Mouse (Mus musculus) cerebellum, adult (tissue): ENCODE measurements at regions not wholly inside any gene's neighbourhood (a gene's known extent, or its start where the extent isn't known, plus 50 kb on each side); places are given as distances from the start of the nearest gene placed in this dataset.

Experiments used
- ATAC-seq: cut with Nextera tagmentation; 2 replicates; pipeline ENCODE4 v1.9.2; 2017; ENCODE audit warnings: mild to moderate bottlenecking, moderate library complexity, mixed read lengths; ENCODE audit not compliant: insufficient number of reproducible peaks, low FRiP score, low TSS enrichment

GRCm38 (mm10) chr11:89247991-89248390 is 54.1 kb downstream of the Nog start:
- no peak for ATAC-seq

- ATAC-seq, result no peak
These were observed 58.8 kb downstream of the Nog start for GRCm38 (mm10) chr11:89243370-89243769.

GRCm38 (mm10) chr11:89242130-89242529 is 60.0 kb downstream of the Nog start:
- ATAC-seq, result no peak

GRCm38 (mm10) chr11:89239891-89240290 is 62.2 kb downstream of the Nog start:
- ATAC-seq, result no peak

GRCm38 (mm10) chr11:89236904-89237303 is 65.2 kb downstream of the Nog start:
- no peak for ATAC-seq

GRCm38 (mm10) chr11:89232884-89233480 is 69.2 kb downstream of the Nog start:
- ATAC-seq, result no peak

- ATAC-seq, result no peak
These were observed 72.4 kb downstream of the Nog start for GRCm38 (mm10) chr11:89229726-89230125.

GRCm38 (mm10) chr11:89213204-89213603 is 88.9 kb downstream of the Nog start:
- ATAC-seq, result no peak

- no peak for ATAC-seq
These were observed 92.6 kb downstream of the Nog start for GRCm38 (mm10) chr11:89209531-89209950.

- no peak for ATAC-seq
These were observed 93.1 kb downstream of the Nog start for GRCm38 (mm10) chr11:89209072-89209471.

GRCm38 (mm10) chr11:89206788-89207187 is 95.3 kb downstream of the Nog start:
- no peak for ATAC-seq

GRCm38 (mm10) chr11:89204948-89205545 is 97.1 kb downstream of the Nog start:
- no peak for ATAC-seq

GRCm38 (mm10) chr11:89200458-89200857 is 101.7 kb downstream of the Nog start:
- no peak for ATAC-seq

GRCm38 (mm10) chr11:89192815-89193214 is 109.3 kb downstream of the Nog start:
- no peak for ATAC-seq

- ATAC-seq, result no peak; the same call in 1 of the 2 replicates
These were observed 113.4 kb downstream of the Gm525 start for GRCm38 (mm10) chr11:89186911-89187621.

GRCm38 (mm10) chr11:89185862-89186261 is 112.2 kb downstream of the Gm525 start:
- ATAC-seq, result peak; percentile 68; the same call in 1 of the 2 replicates

- no peak for ATAC-seq
These were observed 107.8 kb downstream of the Gm525 start for GRCm38 (mm10) chr11:89181471-89181870.

- no peak for ATAC-seq
These were observed 104.8 kb downstream of the Gm525 start for GRCm38 (mm10) chr11:89178436-89178835.

- no peak for ATAC-seq
These were observed 101.9 kb downstream of the Gm525 start for GRCm38 (mm10) chr11:89175511-89175910.

GRCm38 (mm10) chr11:89174967-89175366 is 101.3 kb downstream of the Gm525 start:
- no peak for ATAC-seq

GRCm38 (mm10) chr11:89165278-89165677 is 91.6 kb downstream of the Gm525 start:
- peak; percentile 66; the same call in 1 of the 2 replicates for ATAC-seq
